Mouse (Mus musculus) kidney, adult 2 months (tissue): Measurements from ENCODE around the gene Trim54.

Source experiments
- CTCF ChIP-seq: fragments of 200-500 bp; conservative IDR thresholded peaks from 2 replicates; pipeline ENCODE4 v1.5.1; 2011; ENCODE audit warnings: low read depth, mild to moderate bottlenecking, control low read depth, low read length, moderate library complexity, mixed read lengths; ENCODE audit not compliant: insufficient read depth, insufficient read length
- POLR2A ChIP-seq: fragments of 200-500 bp; IDR thresholded peaks from one replicate; pipeline ENCODE4 v1.6.1; 2011; ENCODE audit warnings: low read depth, low read length, control low read depth

DNA sequence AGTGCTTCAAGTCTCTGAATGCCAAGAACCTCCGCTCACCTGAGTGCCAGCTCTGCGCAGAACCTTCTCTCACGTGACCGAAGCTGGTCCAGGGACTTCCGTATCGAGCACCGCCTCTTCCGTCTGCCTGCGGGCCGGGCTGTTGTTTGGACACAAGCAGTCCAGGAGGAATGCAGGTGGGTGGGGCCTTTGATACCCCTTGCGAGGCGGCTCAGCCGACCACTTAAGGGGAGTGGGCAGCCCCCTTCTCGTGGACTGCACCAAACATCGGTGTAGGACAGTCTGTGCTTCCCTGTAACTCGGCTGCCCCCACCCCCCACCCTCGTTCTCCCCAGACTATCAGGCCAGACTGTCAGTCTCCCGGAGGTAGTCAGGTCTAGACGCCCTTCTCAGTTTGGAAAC, 37.6 kb downstream of the Trim54 start, which contains the start of gene Mpv17:
- TF ChIP-seq POLR2A (peak; percentile 53), CTCF (no peak)
